Mouse (Mus musculus): ENCODE measurements around the gene Ankrd61.

DNA sequence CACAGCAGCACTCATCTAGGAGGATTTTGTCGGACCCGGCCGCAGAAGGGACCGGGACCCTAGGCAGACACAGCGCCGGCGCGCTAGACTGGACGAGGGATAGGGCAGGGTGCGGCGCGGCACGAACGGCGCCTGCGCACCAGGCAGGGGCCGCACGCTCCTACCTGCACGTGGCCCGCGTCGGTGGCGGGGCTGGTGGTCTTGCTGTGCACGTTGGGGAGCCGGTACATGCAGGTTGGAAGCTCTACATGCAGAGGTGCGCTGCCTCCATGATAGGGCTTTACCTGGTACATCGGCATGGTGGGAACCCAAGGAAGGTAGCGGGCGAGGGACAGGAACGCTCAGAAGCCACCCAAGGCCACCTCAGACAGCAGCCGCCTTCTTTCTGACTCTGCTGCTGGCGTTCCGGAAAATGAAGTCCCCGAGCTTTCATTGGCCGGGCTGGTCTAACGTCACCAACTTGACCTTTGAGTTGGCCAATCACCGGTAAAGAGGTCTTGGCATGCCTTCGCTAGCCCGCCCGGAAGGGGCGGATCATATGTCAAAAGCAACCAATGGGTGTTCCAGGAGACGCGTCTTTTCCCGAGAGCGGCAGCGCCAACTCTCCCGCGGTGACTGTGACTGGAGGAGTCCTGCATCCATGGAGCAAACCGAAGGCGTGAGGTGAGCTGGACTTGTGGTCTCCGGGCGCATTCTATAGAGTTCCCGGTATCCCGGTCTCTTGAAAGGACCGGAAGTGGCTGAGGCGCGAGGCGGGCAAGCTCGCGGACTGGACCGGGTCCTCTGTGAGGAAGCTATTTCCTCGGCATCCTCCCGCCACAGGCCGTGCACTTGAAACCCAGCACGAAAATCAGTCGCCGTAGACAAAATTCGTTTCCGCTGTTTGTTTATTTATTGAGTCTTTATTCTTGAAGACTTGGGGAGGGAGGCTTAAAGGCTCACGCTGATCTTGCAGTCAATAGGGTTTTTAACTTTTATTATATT is 12.2 kb upstream of the Ankrd61 start, which contains the start of the genes Aimp2 and Pms2:
- TF ChIP-seq POLR2A (IDR thresholded peaks at IDR 0.05; ENCODE audit: insufficient read length, low read depth): peak; percentile 82
- no peak for TF ChIP-seq USF1 (IDR thresholded peaks at IDR 0.05; ENCODE audit: low read depth)
- TF ChIP-seq E2F4 (IDR thresholded peaks at IDR 0.05; ENCODE audit: insufficient read depth): peak; percentile 87
- TF ChIP-seq TCF12 (IDR thresholded peaks at IDR 0.05; ENCODE audit: insufficient read depth, poor library complexity, severe bottlenecking): no peak
- TF ChIP-seq REST (IDR thresholded peaks at IDR 0.05; ENCODE audit: insufficient read depth, insufficient read length): no peak
- no peak for TF ChIP-seq MYOG (IDR thresholded peaks at IDR 0.05; ENCODE audit: control insufficient read depth in 1 of 3, insufficient read depth in 1 of 3, insufficient read length in 2 of 3, low read depth in 2 of 3)
